Mouse (Mus musculus): ENCODE measurements around the gene Ly75.
A peak's percentile ranks its signal among the peaks of the same experiment; 100 is the strongest.

Ly75 gene

GRCm38 (mm10) chr2:60323411-60323810 lies 59.7 kb downstream of the Ly75 start:
- peak; percentile 18 for DNase-seq (ENCODE audit: low read depth)

- DNase-seq (ENCODE audit: low read depth) = no peak
Observed at GRCm38 (mm10) chr2:60322031-60322726, 60.9 kb downstream of the Ly75 start.

- no peak for DNase-seq (ENCODE audit: low read depth)
Observed at GRCm38 (mm10) chr2:60303796-60304195, 79.3 kb downstream of the Ly75 start.

- no peak for DNase-seq (ENCODE audit: low read depth)
Observed at GRCm38 (mm10) chr2:60299323-60299722, 83.8 kb downstream of the Ly75 start.

- DNase-seq (ENCODE audit: low read depth) = peak; percentile 23
Observed at GRCm38 (mm10) chr2:60298266-60298665, 84.8 kb downstream of the Ly75 start.

GRCm38 (mm10) chr2:60291381-60291780 lies 91.7 kb downstream of the Ly75 start:
- DNase-seq (ENCODE audit: low read depth) = no peak

- DNase-seq (ENCODE audit: low read depth) = no peak
Observed at GRCm38 (mm10) chr2:60289451-60289850, 93.7 kb downstream of the Ly75 start.

- DNase-seq (ENCODE audit: low read depth) = peak; percentile 32
Observed at GRCm38 (mm10) chr2:60288606-60289005, 94.5 kb downstream of the Ly75 start.

GRCm38 (mm10) chr2:60285107-60285617 lies 97.9 kb downstream of the Ly75 start:
- no peak for DNase-seq (ENCODE audit: low read depth)

GRCm38 (mm10) chr2:60284467-60284821 lies 98.7 kb downstream of the Ly75 start, which contains the start of gene Cd302:
Gene Cd302, minus strand, starts transcription at chr2:60284488.
- DNase-seq (ENCODE audit: low read depth) = no peak

GRCm38 (mm10) chr2:60283751-60284466 lies 99.2 kb downstream of the Ly75 start:
- no peak for DNase-seq (ENCODE audit: low read depth)

GRCm38 (mm10) chr2:60283208-60283750 lies 99.8 kb downstream of the Ly75 start:
- DNase-seq (ENCODE audit: low read depth) = no peak

GRCm38 (mm10) chr2:60282625-60283024 lies 100.5 kb downstream of the Ly75 start:
- no peak for DNase-seq (ENCODE audit: low read depth)

- no peak for DNase-seq (ENCODE audit: low read depth)
Observed at GRCm38 (mm10) chr2:60278627-60279026, 104.5 kb downstream of the Ly75 start.

- no peak for DNase-seq (ENCODE audit: low read depth)
Observed at GRCm38 (mm10) chr2:60269856-60270479, 113.1 kb downstream of the Ly75 start.

GRCm38 (mm10) chr2:60267567-60267966 lies 115.5 kb downstream of the Ly75 start:
- no peak for DNase-seq (ENCODE audit: low read depth)

GRCm38 (mm10) chr2:60260621-60261350 lies 122.3 kb downstream of the Ly75 start:
- DNase-seq (ENCODE audit: low read depth) = no peak

- no peak for DNase-seq (ENCODE audit: low read depth)
Observed at GRCm38 (mm10) chr2:60259186-60259585, 123.9 kb downstream of the Ly75 start.

GRCm38 (mm10) chr2:60256751-60257150 lies 126.4 kb downstream of the Ly75 start:
- DNase-seq (ENCODE audit: low read depth) = no peak

- DNase-seq (ENCODE audit: low read depth) = no peak
Observed at GRCm38 (mm10) chr2:60253506-60253905, 129.6 kb downstream of the Ly75 start.

GRCm38 (mm10) chr2:60252782-60253181 lies 130.3 kb downstream of the Ly75 start:
- no peak for DNase-seq (ENCODE audit: low read depth)
